Mouse (Mus musculus) lung, postnatal 0 days (tissue): Measurements from ENCODE around the gene Zfp827.

ENCODE experiments used
- CTCF ChIP-seq: IDR thresholded peaks from 2 replicates; pipeline ENCODE4 v1.5.1; 2016; ENCODE audit warnings: antibody characterized with exemption, mild to moderate bottlenecking
- EP300 ChIP-seq: IDR thresholded peaks from 2 replicates; pipeline ENCODE4 v1.6.1; 2016; ENCODE audit warnings: antibody characterized with exemption, mild to moderate bottlenecking, control low read depth

GRCm38 (mm10) chr8:79073311-79073710 lies 45.1 kb downstream of the Zfp827 start:
- no peak for TF ChIP-seq EP300
- no peak for TF ChIP-seq CTCF
